In genomic region chr3:107436434-107436833, GRCm38 (mm10) we compare ENCODE assay signal across 21 mouse cellular contexts. TPM values are rescaled to one million over a fixed set of nuclear protein-coding genes. Genes with fewer than 3 reads are reported as not detected.
DNase-seq lines count a peak whose midpoint lies in the region; ATAC-seq and TF ChIP-seq lines count a peak whose summit lies in the region.
"Had no signal": no experiment of that assay in that cellular context is flagged by ENCODE, and none has a peak within 500 bp of the region (broad histone marks: within the 10 kb centered on the region; RNA-seq: fewer than 3 reads in every experiment).

No protein-coding gene starts in this region.

- no peak for TF ChIP-seq CTCF in layer of hippocampus, adult 2 months (conservative IDR thresholded peaks at IDR 0.05)
- TF ChIP-seq CTCF in forebrain, postnatal 0 days (IDR thresholded peaks at IDR 0.05; ENCODE audit: low read depth): no peak

- no peak overlapping the region for H3K9ac ChIP-seq in forebrain, postnatal 0 days
- H3K9ac ChIP-seq: embryonic facial prominence, embryonic 13.5 days; heart, embryonic 12.5 days; lung, embryonic 15.5 days had no signal

- peak overlapping the region; percentile 62; the same call in 1 of the 2 replicates for H3K27ac ChIP-seq in layer of hippocampus, adult 2 months
- no peak overlapping the region for H3K27ac ChIP-seq in forebrain, postnatal 0 days (ENCODE audit: low read depth, low read length)
- H3K27ac ChIP-seq: embryonic facial prominence, embryonic 13.5 days; lung, embryonic 15.5 days; stomach, postnatal 0 days had no signal

- peak; percentile 44 for ATAC-seq in forebrain, postnatal 0 days

- peak; percentile 86 to 90 for DNase-seq in cerebellum, postnatal 10 days
- no peak for DNase-seq in cerebellum, adult 9-11 months
- DNase-seq in layer of hippocampus, adult 2 months (ENCODE audit: low spot score in 2 of 2): no peak
- DNase-seq in layer of hippocampus, adult 8-10 months (ENCODE audit: low spot score in 2 of 2): no peak
- peak; percentile 89 for DNase-seq in MN1 (ENCODE audit: low spot score)
- DNase-seq in forebrain, postnatal 0 days: peak; percentile 47
- no peak for DNase-seq in embryo, embryonic 10 days (ENCODE audit: low spot score)
- no peak for DNase-seq in retina, embryonic 14.5 days (ENCODE audit: low spot score)
- DNase-seq: heart, postnatal 4 days; kidney, adult 18-20 months; kidney, postnatal 4 days; thymus, postnatal 36 days had no signal

- no peak overlapping the region for H3K4me2 ChIP-seq in forebrain, postnatal 0 days (ENCODE audit: low read depth)
- H3K4me2 ChIP-seq: embryonic facial prominence, embryonic 13.5 days; heart, embryonic 12.5 days; lung, embryonic 15.5 days had no signal

- H3K36me3 ChIP-seq in forebrain, postnatal 0 days (ENCODE audit: insufficient read depth): no peaks in the 10 kb centered on the region
- H3K36me3 ChIP-seq: embryonic facial prominence, embryonic 13.5 days; G1E; heart, embryonic 12.5 days; lung, embryonic 15.5 days had no signal

- 0 out of 2 replicates have a peak, but pooled peaks cover 4% of the 10 kb centered on the region for H3K4me1 ChIP-seq in forebrain, postnatal 0 days (ENCODE audit: insufficient read depth)

- H3K4me3 ChIP-seq in layer of hippocampus, adult 2 months: no peak overlapping the region
- H3K4me3 ChIP-seq in forebrain, postnatal 0 days (ENCODE audit: low read depth, low read length): no peak overlapping the region
- H3K4me3 ChIP-seq: embryonic facial prominence, embryonic 13.5 days; heart, embryonic 12.5 days; lung, embryonic 15.5 days; myocyte had no signal

- no peaks in the 10 kb centered on the region for H3K27me3 ChIP-seq in forebrain, postnatal 0 days (ENCODE audit: insufficient read depth, low read length)
- H3K27me3 ChIP-seq: embryonic facial prominence, embryonic 13.5 days; lung, embryonic 15.5 days had no signal

- no peaks in the 10 kb centered on the region for H3K9me3 ChIP-seq in forebrain, postnatal 0 days (ENCODE audit: low read length)
- H3K9me3 ChIP-seq: embryonic facial prominence, embryonic 13.5 days; G1E; lung, embryonic 15.5 days had no signal

- 26% methylated on average over 6 of the region's 6 CpGs for WGBS in forebrain, postnatal 0 days

RNA-seq across cellular contexts. Expression of gene Kcnc4, which starts 22.9 kb away (rescaled TPM):
- total RNA-seq in layer of hippocampus, adult 2 months (2021): 10 to 100 TPM; 59.1 to 62.3 TPM
- total RNA-seq in layer of hippocampus, adult 8-10 months (2022): 10 to 100 TPM; 51.8 to 70.3 (median 61.7) TPM
- 10.7 and 15.4 TPM in 2 replicates for total RNA-seq in forebrain, postnatal 0 days (2014; rRNA removed)
- 4.2 and 6.6 TPM in 2 replicates for polyA plus RNA-seq in forebrain, postnatal 0 days (2015; fragmentation: Nextera tagmentation; extraction: Ambion mirVana)
- total RNA-seq: liver, adult 2 months; megakaryocyte progenitor cell, adult 5-6 weeks had no signal
- polyA plus RNA-seq: C2C12, G1E, myocyte had no signal

Comparison
In these comparisons a context has a peak if more than half of its experiments do, and no peak if none do; other contexts are left out.
1. DNase-seq: peak in cerebellum, postnatal 10 days (2 of 2), MN1 (single experiment) and forebrain, postnatal 0 days (single experiment); none in cerebellum, adult 9-11 months (single experiment), layer of hippocampus, adult 2 months (0 of 2), layer of hippocampus, adult 8-10 months (0 of 2), embryo, embryonic 10 days (single experiment) and retina, embryonic 14.5 days (single experiment).